Mouse (Mus musculus) hematopoietic stem cell, adult 5-6 weeks (primary cell): ENCODE measurements around the gene Sgpp1. TPM values are rescaled to one million over a fixed set of nuclear protein-coding genes. Genes with fewer than 3 reads are reported as not detected.
"Not testable (repeated sequence)": the region's sequence is repeated elsewhere in the genome, so short reads cannot be mapped to it uniquely, and the experiment has no call there.

Source experiments
- ATAC-seq, 2 experiments: fragments of 125-278 bp in 1 of 2; replicated peaks in 1 of 2; 2 replicates each; pipeline ENCODE4 v1.8.0; 2016 to 2017; ENCODE audit warnings: inconsistent platforms in 2 of 2, mild to moderate bottlenecking in 2 of 2, moderate number of reproducible peaks in 2 of 2, low read depth in 1 of 2, moderate TSS enrichment in 1 of 2; ENCODE audit not compliant: low FRiP score in 2 of 2, poor library complexity in 2 of 2, severe bottlenecking in 2 of 2, insufficient read depth in 1 of 2, low TSS enrichment in 1 of 2
- total RNA-seq: library from RNA; stranded (forward); fragments of 172-1452, 232-1000 nt; gene quantifications from 2 replicates; pipeline ENCODE4 v1.2.3, GENCODE M21; 2017

The Sgpp1 gene
- total RNA-seq, 1 experiment from 2014 or later = 49.3 TPM

GRCm38 (mm10) chr12:75736296-75736695 is 767 bp upstream of the Sgpp1 start:
- ATAC-seq = no peak

- ATAC-seq = 0 out of 4 replicates have a peak, but pooled peaks of 1 of the 2 experiments have one; percentile 23
Measured at GRCm38 (mm10) chr12:75734891-75735245, 661 bp downstream of the Sgpp1 start.

GRCm38 (mm10) chr12:75734167-75734566 is 1.4 kb downstream of the Sgpp1 start:
- ATAC-seq = 0 out of 4 replicates have a peak, but pooled peaks have one; percentile 27 to 47

- no peak; a peak in 1 of 4 replicates for ATAC-seq
Measured at GRCm38 (mm10) chr12:75733331-75734070, 2.0 kb downstream of the Sgpp1 start.

GRCm38 (mm10) chr12:75731927-75732443 is 3.5 kb downstream of the Sgpp1 start:
- no peak for ATAC-seq

GRCm38 (mm10) chr12:75731508-75731907 is 4.0 kb downstream of the Sgpp1 start:
- ATAC-seq = no peak

- no peak for ATAC-seq
Measured at GRCm38 (mm10) chr12:75730458-75730857, 5.1 kb downstream of the Sgpp1 start.

- ATAC-seq = no peak
Measured at GRCm38 (mm10) chr12:75729876-75730275, 5.7 kb downstream of the Sgpp1 start.

- peak; percentile 70 to 80 for ATAC-seq
Measured at GRCm38 (mm10) chr12:75727333-75728125, 8.0 kb downstream of the Sgpp1 start.

- ATAC-seq = 0 out of 4 replicates have a peak, but pooled peaks of 1 of the 2 experiments have one; percentile 13
Measured at GRCm38 (mm10) chr12:75726349-75726861, 9.1 kb downstream of the Sgpp1 start.

GRCm38 (mm10) chr12:75724621-75725324 is 10.8 kb downstream of the Sgpp1 start:
- ATAC-seq = no peak; a peak in 1 of 4 replicates

- no peak for ATAC-seq
Measured at GRCm38 (mm10) chr12:75723839-75724463, 11.6 kb downstream of the Sgpp1 start.

GRCm38 (mm10) chr12:75721941-75722340 is 13.6 kb downstream of the Sgpp1 start:
- ATAC-seq = no peak

GRCm38 (mm10) chr12:75721006-75721405 is 14.5 kb downstream of the Sgpp1 start:
- no peak for ATAC-seq

GRCm38 (mm10) chr12:75713596-75713995 is 21.9 kb downstream of the Sgpp1 start:
- no peak for ATAC-seq

GRCm38 (mm10) chr12:75712905-75713304 is 22.6 kb downstream of the Sgpp1 start:
- ATAC-seq = not testable (repeated sequence)
